Comparison of ENCODE assay signal across 9 mouse cellular contexts in the genomic region with DNA sequence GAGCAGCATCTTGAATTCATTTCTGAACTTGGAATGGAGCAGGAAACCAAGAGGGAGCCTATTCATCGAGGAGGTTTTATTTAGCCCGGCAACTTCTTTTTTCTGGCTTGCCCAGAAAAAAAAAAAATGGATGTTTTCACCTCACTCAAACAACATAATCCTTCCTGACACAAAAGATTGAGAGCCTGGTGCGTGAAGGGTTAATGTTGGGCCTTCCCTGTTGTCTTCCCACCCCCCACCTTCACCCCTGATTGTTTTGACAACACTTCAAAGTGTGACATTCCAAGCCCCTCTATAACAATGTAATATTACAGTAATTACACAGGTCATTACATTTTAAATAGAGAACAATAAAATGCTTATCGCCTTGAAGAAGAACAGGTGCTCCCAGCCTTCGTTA. TPM values are rescaled to one million over a fixed set of nuclear protein-coding genes. Genes with fewer than 3 reads are reported as not detected.
DNase-seq lines count a peak whose midpoint lies in the region; ATAC-seq and TF ChIP-seq lines count a peak whose summit lies in the region.
"Had no signal": no experiment of that assay in that cellular context is flagged by ENCODE, and none has a peak within 500 bp of the region (broad histone marks: within the 10 kb centered on the region; RNA-seq: fewer than 3 reads in every experiment).

No protein-coding gene starts in this region.

- no peak overlapping the region for H3K27ac ChIP-seq in heart, postnatal 0 days (ENCODE audit: low read depth)
- peak overlapping the region; percentile 41; the same call in 1 of the 2 replicates for H3K27ac ChIP-seq in embryonic facial prominence, embryonic 12.5 days
- no peak overlapping the region for H3K27ac ChIP-seq in hindbrain, embryonic 12.5 days
- H3K27ac ChIP-seq in midbrain, embryonic 14.5 days (replicated peaks; ENCODE audit: low read depth, low read length): peak overlapping the region; percentile 84

- peaks cover 36% of the 10 kb centered on the region for H3K4me1 ChIP-seq in heart, postnatal 0 days (ENCODE audit: control insufficient read depth, insufficient read depth)
- H3K4me1 ChIP-seq in embryonic facial prominence, embryonic 12.5 days: peaks cover 61% of the 10 kb centered on the region
- H3K4me1 ChIP-seq in hindbrain, embryonic 12.5 days: peaks cover 74% of the 10 kb centered on the region
- H3K4me1 ChIP-seq in midbrain, embryonic 14.5 days (ENCODE audit: control insufficient read depth, insufficient read depth, low read length): peaks cover 59% of the 10 kb centered on the region

- no peak for DNase-seq in heart, postnatal 0 days (ENCODE audit: low spot score)
- no peak for DNase-seq in heart, postnatal 4 days
- DNase-seq in midbrain, embryonic 14.5 days: peak; percentile 65
- no peak for DNase-seq in left cerebral cortex, postnatal 10 days (ENCODE audit: extremely low spot score in 1 of 2, low spot score in 2 of 2)
- DNase-seq in cerebellum, postnatal 36 days: no peak
- no peak for DNase-seq in ovary, postnatal 14 days (ENCODE audit: low spot score)
- DNase-seq: lung, postnatal 10 days had no signal

- H3K4me2 ChIP-seq in heart, postnatal 0 days (ENCODE audit: low read depth, low read length): peak overlapping the region; percentile 3; the same call in 1 of the 2 replicates
- peak overlapping the region; percentile 86 for H3K4me2 ChIP-seq in embryonic facial prominence, embryonic 12.5 days (replicated peaks)
- peak overlapping the region; percentile 30 for H3K4me2 ChIP-seq in hindbrain, embryonic 12.5 days (replicated peaks)
- H3K4me2 ChIP-seq in midbrain, embryonic 14.5 days (ENCODE audit: low read length): peak overlapping the region; percentile 72

- intact Hi-C loops in left cerebral cortex, postnatal 10 days (cut with DNase I): loop anchor here (10.0 kb wide), 1 partner anchor 401 kb away; no protein-coding TSS in a partner anchor

- TF ChIP-seq EP300 in heart, postnatal 0 days (IDR thresholded peaks at IDR 0.05; ENCODE audit: low read depth): no peak

- H3K9ac ChIP-seq in heart, postnatal 0 days (replicated peaks; ENCODE audit: low read depth, low read length): no peak overlapping the region
- H3K9ac ChIP-seq in embryonic facial prominence, embryonic 12.5 days: peak overlapping the region; percentile 25; the same call in 1 of the 2 replicates
- no peak overlapping the region for H3K9ac ChIP-seq in hindbrain, embryonic 12.5 days
- peak overlapping the region; percentile 92 for H3K9ac ChIP-seq in midbrain, embryonic 14.5 days (replicated peaks; ENCODE audit: low read length)

- no peak for ATAC-seq in heart, postnatal 0 days (ENCODE audit: insufficient read depth, low read depth)
- no peak for ATAC-seq in embryonic facial prominence, embryonic 12.5 days (ENCODE audit: insufficient number of reproducible peaks, insufficient read depth, low FRiP score, low TSS enrichment)
- no peak for ATAC-seq in hindbrain, embryonic 12.5 days (ENCODE audit: low FRiP score)
- ATAC-seq in midbrain, embryonic 14.5 days (ENCODE audit: low FRiP score, low TSS enrichment): no peak

- WGBS in heart, postnatal 0 days: 51% methylated on average over 5 of the region's 5 CpGs
- 11% methylated on average over 5 of the region's 5 CpGs for WGBS in embryonic facial prominence, embryonic 12.5 days
- WGBS in hindbrain, embryonic 12.5 days: 11% methylated on average over 5 of the region's 5 CpGs
- 9% methylated on average over 5 of the region's 5 CpGs for WGBS in midbrain, embryonic 14.5 days

- no peaks in the 10 kb centered on the region for H3K36me3 ChIP-seq in heart, postnatal 0 days (replicated peaks; ENCODE audit: control insufficient read depth, insufficient read depth, low read length)
- H3K36me3 ChIP-seq in embryonic facial prominence, embryonic 12.5 days: no peaks in the 10 kb centered on the region
- no peaks in the 10 kb centered on the region for H3K36me3 ChIP-seq in hindbrain, embryonic 12.5 days
- H3K36me3 ChIP-seq in midbrain, embryonic 14.5 days (ENCODE audit: control insufficient read depth, insufficient read depth, low read length): no peaks in the 10 kb centered on the region

- no peaks in the 10 kb centered on the region for H3K27me3 ChIP-seq in heart, postnatal 0 days (ENCODE audit: control insufficient read depth, insufficient read depth, low read length)
- H3K27me3 ChIP-seq in embryonic facial prominence, embryonic 12.5 days: no peaks in the 10 kb centered on the region
- peaks cover 18% of the 10 kb centered on the region for H3K27me3 ChIP-seq in hindbrain, embryonic 12.5 days
- no peaks in the 10 kb centered on the region; the same call in 1 of the 2 replicates for H3K27me3 ChIP-seq in midbrain, embryonic 14.5 days (ENCODE audit: control insufficient read depth, insufficient read depth, low read length)

- no peaks in the 10 kb centered on the region for H3K9me3 ChIP-seq in heart, postnatal 0 days (replicated peaks; ENCODE audit: control insufficient read depth, low read length)
- H3K9me3 ChIP-seq in embryonic facial prominence, embryonic 12.5 days: no peaks in the 10 kb centered on the region
- no peaks in the 10 kb centered on the region for H3K9me3 ChIP-seq in hindbrain, embryonic 12.5 days (replicated peaks)
- H3K9me3 ChIP-seq in midbrain, embryonic 14.5 days (ENCODE audit: control insufficient read depth, low read length): no peaks in the 10 kb centered on the region

- H3K4me3 ChIP-seq in heart, postnatal 0 days (ENCODE audit: low read depth, low read length): no peak overlapping the region
- H3K4me3 ChIP-seq in embryonic facial prominence, embryonic 12.5 days: peak overlapping the region; percentile 25
- no peak overlapping the region for H3K4me3 ChIP-seq in hindbrain, embryonic 12.5 days
- peak overlapping the region; percentile 60 for H3K4me3 ChIP-seq in midbrain, embryonic 14.5 days (replicated peaks; ENCODE audit: low read depth, low read length)

- no peak for TF ChIP-seq CTCF in heart, postnatal 0 days (IDR thresholded peaks at IDR 0.05; ENCODE audit: low read depth)

RNA-seq across cellular contexts. Expression of gene Tcf7l2, which starts 4.6 kb away (rescaled TPM):
- 2.9 and 3.0 TPM in 2 replicates for total RNA-seq in heart, postnatal 0 days (2014; rRNA removed; ENCODE audit: low replicate concordance)
- polyA plus RNA-seq in heart, postnatal 0 days (2015; fragmentation: Nextera tagmentation; extraction: Ambion mirVana): 38.6 and 42.5 TPM in 2 replicates
- total RNA-seq in heart, postnatal 4 days (2021): 10 to 100 TPM; 24.6 to 28.6 TPM
- polyA plus RNA-seq in embryonic facial prominence, embryonic 12.5 days (2016; fragmentation: Nextera tagmentation; extraction: Ambion mirVana): 137 and 148 TPM in 2 replicates
- polyA plus RNA-seq in hindbrain, embryonic 12.5 days (2016; fragmentation: Nextera tagmentation; extraction: Ambion mirVana): 78.0 and 81.6 TPM in 2 replicates
- 720 and 768 TPM in 2 replicates for polyA plus RNA-seq in midbrain, embryonic 14.5 days (2014; fragmentation: Nextera tagmentation; extraction: Ambion mirVana)
- total RNA-seq in left cerebral cortex, postnatal 10 days (2021): 10 to 100 TPM in 1 of 2 experiments, 1 to 10 TPM in 1; 8.2 to 11.4 TPM

Comparison
In these comparisons a context has a peak if more than half of its experiments do, and no peak if none do; other contexts are left out.
1. H3K27ac ChIP-seq: peak in embryonic facial prominence, embryonic 12.5 days (single experiment) and midbrain, embryonic 14.5 days (single experiment); none in heart, postnatal 0 days (single experiment) and hindbrain, embryonic 12.5 days (single experiment).
2. H3K4me2 ChIP-seq: peak in every context shown above with its lines; median percentile 86 in embryonic facial prominence, embryonic 12.5 days; 72 in midbrain, embryonic 14.5 days; 30 in hindbrain, embryonic 12.5 days; 3 in heart, postnatal 0 days.
3. H3K4me3 ChIP-seq: peak in embryonic facial prominence, embryonic 12.5 days (single experiment) and midbrain, embryonic 14.5 days (single experiment); none in heart, postnatal 0 days (single experiment) and hindbrain, embryonic 12.5 days (single experiment).
4. H3K9ac ChIP-seq: peak in embryonic facial prominence, embryonic 12.5 days (single experiment) and midbrain, embryonic 14.5 days (single experiment); none in heart, postnatal 0 days (single experiment) and hindbrain, embryonic 12.5 days (single experiment).